Mouse (Mus musculus) thymus, postnatal 0 days (tissue): ENCODE measurements around the gene A730046J19Rik. TPM values are rescaled to one million over a fixed set of nuclear protein-coding genes. Genes with fewer than 3 reads are reported as not detected.

ENCODE experiments used
- DNase-seq: peaks from one replicate; pipeline ENCODE4 v3.0.0-alpha.2; 2015; ENCODE audit warnings: low spot score
- polyA plus RNA-seq: library from polyadenylated mRNA; unstranded; fragments of >200 nt; fragmentation: Nextera tagmentation; extraction: Ambion mirVana; gene quantifications from 2 replicates; pipeline ENCODE4 v1.2.1, GENCODE M21; 2015

Gene A730046J19Rik
- polyA plus RNA-seq = not detected in 2 replicates

DNA sequence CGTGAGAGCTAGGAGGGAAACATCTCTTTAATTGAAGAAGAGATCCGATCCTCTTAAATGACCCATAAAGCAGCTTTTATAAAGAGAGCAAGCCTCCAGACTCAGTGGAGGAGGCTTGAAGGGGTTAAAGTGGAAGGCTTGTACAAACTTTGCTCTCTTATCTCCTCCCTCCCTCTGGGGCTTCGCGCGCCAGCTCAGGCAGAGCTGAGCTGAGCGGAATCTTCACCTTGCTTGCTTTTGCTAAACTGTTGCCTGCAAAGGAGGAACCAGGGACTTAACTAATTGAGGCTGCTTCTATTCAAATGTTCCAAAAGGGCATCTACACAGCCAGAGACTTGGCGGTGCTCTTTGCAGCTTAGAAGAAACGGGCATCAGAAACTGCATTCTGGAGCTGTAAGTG, at the start of gene A730046J19Rik:
Gene A730046J19Rik, plus strand, starts transcription at position 173 of the 400 bp plus-strand sequence.
- DNase-seq = no peak

DNA sequence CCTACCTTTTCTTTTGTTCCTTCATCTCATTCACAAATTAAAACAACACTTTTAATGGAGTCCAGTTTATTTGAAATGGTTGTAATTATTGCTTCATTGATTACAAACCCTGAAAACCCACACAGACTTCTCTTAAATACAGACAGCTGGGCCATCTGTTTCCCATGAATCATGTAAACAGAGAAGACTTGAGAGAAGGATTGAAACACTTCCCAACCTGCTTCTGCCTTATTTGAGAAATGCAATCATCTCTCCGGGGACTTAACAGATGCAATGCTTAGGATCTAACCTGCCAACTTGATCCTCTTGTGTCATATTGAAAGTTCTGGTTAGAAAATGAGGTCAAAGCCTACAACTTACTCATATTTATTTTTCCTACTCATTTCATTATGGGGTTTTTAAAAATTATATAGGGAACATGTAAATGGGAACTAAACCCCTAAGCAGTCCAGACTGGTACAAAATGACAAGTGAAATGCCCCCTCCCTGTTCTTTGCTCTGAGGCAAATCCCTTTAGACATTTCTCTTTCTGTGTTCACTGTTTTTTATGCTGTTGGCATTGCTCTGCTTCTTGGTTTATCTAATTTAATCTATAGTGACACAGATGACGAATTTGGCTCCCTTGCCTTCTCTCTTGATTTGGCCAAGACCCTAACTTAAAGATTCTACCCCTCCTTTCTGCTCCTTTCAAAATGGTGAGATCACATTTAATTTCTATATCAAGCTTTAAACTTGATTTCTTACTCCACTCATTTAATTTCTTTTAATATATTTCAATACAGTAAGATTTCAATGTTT, 48.7 kb upstream of the A730046J19Rik start:
- no peak for DNase-seq

DNA sequence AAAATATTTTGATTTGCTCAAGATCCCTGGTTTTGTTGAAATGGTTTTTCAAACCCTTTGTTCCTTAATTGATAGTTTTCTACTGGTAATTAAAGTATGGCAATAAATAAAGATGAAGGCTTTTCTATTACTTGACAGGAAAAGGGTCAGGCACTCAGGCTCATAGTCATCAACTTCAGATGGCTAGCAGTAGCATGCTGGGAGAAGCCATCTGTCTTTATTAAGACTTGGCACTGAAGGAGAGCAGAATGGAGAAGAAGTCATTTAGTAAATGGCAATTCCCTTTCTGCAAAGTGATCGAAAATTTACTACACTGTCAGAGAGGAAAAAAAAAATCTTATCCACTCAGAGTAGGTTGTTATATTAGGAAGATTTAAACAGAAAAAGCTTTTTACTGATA, 17.2 kb upstream of the A730046J19Rik start:
- no peak for DNase-seq

DNA sequence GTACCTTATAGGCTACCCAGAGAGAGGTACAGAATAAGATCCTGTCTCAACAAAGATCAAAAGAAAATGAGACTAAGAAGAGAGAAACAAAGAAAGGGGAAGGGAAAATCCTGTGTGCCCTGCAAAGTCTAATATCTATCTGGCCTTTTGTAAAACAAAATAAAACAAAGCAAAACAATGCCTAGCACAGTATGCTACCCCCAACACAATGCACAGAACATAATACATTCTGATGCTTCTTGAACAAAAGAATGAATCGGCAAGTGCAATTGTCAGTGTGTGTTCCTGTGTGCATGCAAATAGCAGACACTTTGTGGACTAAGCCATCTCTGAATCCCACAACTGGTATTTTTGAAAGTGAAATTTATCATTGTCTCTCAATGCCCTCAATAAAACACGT, 3.5 kb upstream of the A730046J19Rik start:
- DNase-seq = no peak

DNA sequence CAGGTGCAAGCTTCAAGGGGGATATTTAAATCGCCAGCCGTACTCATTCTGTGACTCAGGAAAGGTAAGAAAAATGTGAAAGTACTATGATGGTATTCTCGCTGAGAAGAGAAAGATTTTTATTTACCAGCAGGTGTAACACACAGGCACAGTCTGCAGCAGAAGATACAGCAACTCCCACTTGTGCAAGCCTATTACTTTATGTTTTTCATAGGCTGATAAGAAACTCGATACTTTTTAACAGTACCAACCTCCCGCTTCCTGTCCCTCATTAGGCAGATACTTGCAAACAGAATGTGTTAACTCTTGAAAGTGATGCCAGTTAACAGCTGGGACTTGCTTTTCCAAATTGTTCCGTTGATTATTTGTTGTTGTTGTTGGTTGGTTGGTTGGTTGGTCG, 616 bp downstream of the A730046J19Rik start:
- no peak for DNase-seq

DNA sequence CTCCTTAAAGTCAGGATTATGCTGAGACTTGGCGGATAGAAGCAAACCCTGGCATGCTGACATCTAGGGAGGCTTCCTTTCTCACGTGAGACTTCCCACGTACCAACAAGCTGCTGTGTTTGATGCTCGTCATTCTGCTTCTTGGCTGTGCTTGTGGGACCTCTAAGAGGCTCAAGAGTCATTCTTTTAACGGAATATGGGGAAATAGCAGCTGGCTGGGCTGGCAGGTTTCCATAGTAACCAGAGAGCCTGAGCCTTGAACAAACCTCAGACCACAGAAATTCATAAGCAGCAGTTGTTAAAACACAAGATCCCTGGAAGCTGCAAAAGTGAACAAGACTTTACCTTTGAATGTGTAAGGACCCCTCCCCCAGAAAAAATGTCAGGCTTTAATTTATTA, 9.4 kb downstream of the A730046J19Rik start:
- DNase-seq = no peak

Other genes with a start within 250 kb of the A730046J19Rik start
- gene Dcx, start 220.4 kb upstream of the A730046J19Rik start, polyA plus RNA-seq = 0.06 and 0.09 TPM in 2 replicates
- 16.8 and 18.9 TPM in 2 replicates for gene Alg13, start 164.1 kb downstream of the A730046J19Rik start, polyA plus RNA-seq